ENCODE assay signal across 13 mouse cellular contexts in the genomic region with DNA sequence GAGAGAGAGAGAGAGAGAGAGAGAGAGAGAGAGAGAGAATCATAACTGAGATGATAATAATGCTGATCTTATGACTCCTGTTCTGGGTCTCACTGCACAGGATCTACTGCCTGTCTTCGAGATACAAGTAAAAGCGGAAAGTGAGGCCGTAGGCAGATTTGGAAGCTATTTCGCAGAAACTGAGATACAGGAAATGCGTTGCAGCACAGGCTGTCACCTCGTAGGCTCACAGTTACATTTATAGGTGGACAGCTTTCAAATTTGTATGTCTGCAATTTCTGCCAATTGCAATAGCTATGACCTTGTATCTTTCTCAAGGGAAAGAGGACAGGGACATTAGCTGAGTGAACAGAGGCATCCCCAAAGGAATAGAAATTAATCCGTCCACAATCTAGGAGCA.
DNase-seq lines count a peak whose midpoint lies in the region.
"Had no signal": no experiment of that assay in that cellular context is flagged by ENCODE, and none has a peak within 500 bp of the region (broad histone marks: within the 10 kb centered on the region; RNA-seq: fewer than 3 reads in every experiment).

No protein-coding gene starts in this region.

- DNase-seq in heart, adult 11 months = peak; percentile 55
- DNase-seq in heart, adult 9 months (ENCODE audit: low spot score in 2 of 2) = no peak
- peak; percentile 15 for DNase-seq in right cerebral cortex, adult 18-20 months
- DNase-seq in right cerebral cortex, postnatal 36 days (ENCODE audit: low spot score in 2 of 2) = no peak
- DNase-seq in spleen, postnatal 10 days (ENCODE audit: low spot score in 2 of 2) = no peak
- DNase-seq: adrenal gland, postnatal 10 days; adrenal gland, postnatal 25 days; cerebellum, adult 11-12 months; cerebellum, adult 2 months; cerebellum, adult 9-10 months; cerebellum, postnatal 10 days; cerebellum, postnatal 25 days; forebrain, postnatal 0 days had no signal

Comparison
In these comparisons a context has a peak if more than half of its experiments do, and no peak if none do; other contexts are left out.
1. DNase-seq: peak in heart, adult 11 months (single experiment) and right cerebral cortex, adult 18-20 months (single experiment); none in heart, adult 9 months (0 of 2), right cerebral cortex, postnatal 36 days (0 of 2) and spleen, postnatal 10 days (0 of 2).